Mouse (Mus musculus) kidney, embryonic 14.5 days (tissue): ENCODE measurements around the gene Cyp8b1. TPM values are rescaled to one million over a fixed set of nuclear protein-coding genes. Genes with fewer than 3 reads are reported as not detected.

ENCODE experiments used
- ATAC-seq: fragments of 200-750 bp; cut with Nextera tagmentation; 2 replicates; pipeline ENCODE4 v1.8.0; 2017; ENCODE audit warnings: moderate number of reproducible peaks, mild to moderate bottlenecking, moderate TSS enrichment, moderate library complexity; ENCODE audit not compliant: low FRiP score, low TSS enrichment
- H3K27ac ChIP-seq: fragments of 300-500 bp; sonication (generic); 2 replicates; pipeline ENCODE4 v1.5.1; 2014; ENCODE audit warnings: low read depth, mild to moderate bottlenecking, low read length, moderate library complexity, mixed read lengths
- H3K27me3 ChIP-seq: fragments of 300-500 bp; sonication (generic); 2 replicates; pipeline ENCODE4 v1.6.1; 2014; ENCODE audit warnings: mild to moderate bottlenecking, low read length; ENCODE audit not compliant: control insufficient read depth, insufficient read depth
- H3K36me3 ChIP-seq: fragments of 300-500 bp; sonication (generic); 2 replicates; pipeline ENCODE4 v1.6.1; 2014; ENCODE audit warnings: low read length, mixed read lengths; ENCODE audit not compliant: control insufficient read depth, insufficient read depth
- H3K4me1 ChIP-seq: fragments of 300-500 bp; sonication (generic); 2 replicates; pipeline ENCODE4 v1.6.1; 2014; ENCODE audit warnings: low read length, mixed read lengths; ENCODE audit not compliant: control insufficient read depth, insufficient read depth
- H3K4me2 ChIP-seq: fragments of 300-500 bp; sonication (generic); replicated peaks from 2 replicates; pipeline ENCODE4 v1.6.1; 2014; ENCODE audit warnings: low read depth, mild to moderate bottlenecking, low read length
- H3K4me3 ChIP-seq: fragments of 300-500 bp; sonication (generic); 2 replicates; pipeline ENCODE4 v1.5.1; 2014; ENCODE audit warnings: mild to moderate bottlenecking, low read length
- H3K9ac ChIP-seq: fragments of 300-500 bp; sonication (generic); 2 replicates; pipeline ENCODE4 v1.6.1; 2014; ENCODE audit warnings: low read depth, mild to moderate bottlenecking, low read length, moderate library complexity
- H3K9me3 ChIP-seq: fragments of 300-500 bp; sonication (generic); 2 replicates; pipeline ENCODE4 v1.6.1; 2016; ENCODE audit warnings: low read length; ENCODE audit not compliant: control insufficient read depth
- WGBS: fragments of 180-500 bp; shearing (Covaris S2); extraction: QIAGEN DNeasy Blood & Tissue Kit; methylation state at CpG from one replicate; pipeline ENCODE4 v1.1.7; 2014; 5-methylcytosine and 5-hydroxymethylcytosine counted together
- polyA plus RNA-seq: library from polyadenylated mRNA; unstranded; fragments of >200 nt; fragmentation: Nextera tagmentation; extraction: Ambion mirVana; gene quantifications from 2 replicates; pipeline ENCODE4 v1.2.1, GENCODE M21; 2014

Gene Cyp8b1
- polyA plus RNA-seq, result not detected in 2 replicates

DNA sequence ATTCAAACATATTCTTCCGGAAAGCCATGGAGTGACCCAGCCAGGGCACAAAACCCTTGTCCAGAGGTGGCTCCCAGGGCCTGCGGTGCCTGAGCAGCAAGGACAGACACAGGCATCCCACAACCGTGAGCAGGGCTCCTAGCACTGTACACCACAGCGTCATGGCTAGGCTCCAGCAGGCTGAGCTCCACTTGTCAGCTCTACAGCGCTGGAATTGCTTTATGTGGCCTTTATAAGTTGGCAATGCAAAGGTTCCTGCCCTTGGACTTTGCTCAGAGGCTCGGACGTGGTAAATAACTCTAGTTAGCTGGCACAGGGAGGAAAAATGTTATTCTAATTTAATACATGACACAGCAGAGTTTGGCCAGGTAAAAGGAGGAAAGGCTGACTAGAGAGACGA lies at the start of gene Cyp8b1:
Gene Cyp8b1, minus strand, starts transcription at position 204 of the 400 bp plus-strand sequence.
- no peaks in the 10 kb centered on the region for H3K27me3 ChIP-seq
- H3K4me1 ChIP-seq, result no peaks in the 10 kb centered on the region
- H3K4me2 ChIP-seq, result no peak within 1 kb of the TSS
- WGBS, result 81% methylated on average over 8 of the region's 8 CpGs
- ATAC-seq, result no peak
- H3K27ac ChIP-seq, result no peak within 1 kb of the TSS
- no peak within 1 kb of the TSS for H3K9ac ChIP-seq
- no peaks in the 10 kb centered on the region for H3K9me3 ChIP-seq
- no peaks in the 10 kb centered on the region for H3K36me3 ChIP-seq
- no peak within 1 kb of the TSS for H3K4me3 ChIP-seq

DNA sequence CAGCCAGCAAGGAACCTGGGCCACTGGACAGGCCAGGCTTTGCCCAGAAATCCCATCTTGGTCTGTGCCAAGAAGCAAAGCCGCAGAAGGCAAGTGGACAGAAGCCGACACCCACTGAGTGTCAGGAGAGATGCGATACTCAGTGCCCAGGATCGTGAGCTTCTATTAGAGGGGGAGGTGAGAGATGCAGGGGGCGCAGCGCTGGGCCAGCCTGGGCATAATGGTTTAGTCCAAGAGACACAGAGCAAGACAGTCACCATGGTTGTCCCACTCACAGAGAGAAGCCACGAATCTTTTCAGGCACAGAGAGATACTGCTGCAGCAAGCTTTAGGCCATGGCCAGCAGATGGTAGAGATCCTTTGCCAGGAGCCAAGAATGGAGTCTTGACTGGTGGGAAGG lies 48.8 kb upstream of the Cyp8b1 start:
- H3K4me1 ChIP-seq, result no peaks in the 10 kb centered on the region
- no peak overlapping the region for H3K9ac ChIP-seq
- no peaks in the 10 kb centered on the region for H3K27me3 ChIP-seq
- WGBS, result 94% methylated on average over 7 of the region's 7 CpGs
- ATAC-seq, result no peak
- H3K36me3 ChIP-seq, result no peaks in the 10 kb centered on the region
- no peak overlapping the region for H3K4me3 ChIP-seq
- H3K9me3 ChIP-seq, result no peaks in the 10 kb centered on the region
- H3K27ac ChIP-seq, result no peak overlapping the region
- no peak overlapping the region for H3K4me2 ChIP-seq

DNA sequence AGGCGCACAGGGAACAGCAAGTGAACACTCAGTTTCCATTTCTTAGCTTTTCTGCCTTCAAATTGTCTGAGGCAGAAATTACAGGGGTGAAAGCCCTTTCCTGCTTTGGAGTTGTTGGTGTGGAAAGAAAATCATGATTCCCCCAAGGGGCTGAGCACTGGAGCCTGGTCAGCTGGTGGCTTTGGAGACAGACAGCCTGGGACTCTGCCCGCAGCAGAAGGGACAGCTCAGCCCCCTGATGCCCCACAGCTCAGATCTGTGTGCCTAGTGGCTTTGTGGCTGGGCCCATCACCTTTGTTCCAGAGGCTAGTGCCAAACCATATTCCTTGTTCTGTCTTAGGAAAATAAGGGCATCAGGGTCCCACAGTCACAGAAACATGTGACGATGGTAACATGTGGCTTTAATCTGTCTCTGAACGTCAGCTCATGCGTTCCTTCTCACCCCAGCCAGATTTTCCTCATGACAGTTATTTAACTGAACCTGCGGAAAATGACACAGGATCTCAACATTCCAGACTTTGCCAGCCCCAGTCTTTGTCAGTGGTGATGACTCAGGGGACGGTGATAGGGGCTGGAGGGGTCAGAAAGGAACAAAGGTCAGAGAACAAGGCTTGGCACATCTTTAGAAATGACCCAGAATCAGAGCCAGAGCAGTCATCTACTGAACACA lies 44.0 kb upstream of the Cyp8b1 start:
- H3K27me3 ChIP-seq, result no peaks in the 10 kb centered on the region
- no peak overlapping the region for H3K27ac ChIP-seq
- no peaks in the 10 kb centered on the region for H3K9me3 ChIP-seq
- H3K36me3 ChIP-seq, result no peaks in the 10 kb centered on the region
- WGBS, result 42% methylated on average over 7 of the region's 7 CpGs
- no peak overlapping the region for H3K9ac ChIP-seq
- no peak for ATAC-seq
- H3K4me3 ChIP-seq, result no peak overlapping the region
- no peaks in the 10 kb centered on the region for H3K4me1 ChIP-seq
- no peak overlapping the region for H3K4me2 ChIP-seq

DNA sequence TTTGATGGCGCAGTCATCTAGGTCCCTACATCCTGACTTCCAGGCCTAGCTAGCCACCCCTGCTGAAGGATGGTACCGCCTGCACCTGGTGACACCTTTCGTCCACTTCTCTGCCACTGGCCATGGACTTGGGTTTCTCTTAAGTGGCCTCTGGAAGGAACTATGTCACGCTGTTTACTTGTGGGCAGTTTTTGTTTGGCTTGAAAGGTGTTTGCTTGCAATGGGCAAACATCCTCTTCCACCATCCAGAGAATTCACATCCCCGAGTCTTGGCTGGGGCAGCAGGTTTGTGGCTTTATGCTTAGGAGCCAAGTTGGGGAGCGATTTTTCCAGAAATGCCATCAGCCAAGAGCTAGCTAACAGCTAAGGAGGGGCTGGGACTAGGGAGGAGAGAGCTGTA lies 36.5 kb upstream of the Cyp8b1 start:
- no peaks in the 10 kb centered on the region for H3K4me1 ChIP-seq
- no peak for ATAC-seq

DNA sequence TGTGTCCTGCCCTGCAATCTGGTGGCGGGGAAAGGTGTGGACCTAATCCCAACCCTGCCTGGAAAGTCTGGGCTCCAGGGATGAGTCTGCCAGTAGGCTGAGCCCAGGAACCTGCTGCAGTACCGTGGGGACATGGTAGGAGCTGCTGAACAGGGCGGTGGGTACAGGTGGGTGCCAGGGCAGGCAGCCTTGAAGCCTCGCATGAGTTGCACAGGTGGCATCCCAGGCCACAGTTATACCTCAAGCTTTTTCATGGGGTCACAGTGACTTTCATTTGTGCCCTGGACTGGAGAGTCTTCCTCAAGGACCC lies 35.0 kb upstream of the Cyp8b1 start:
- no peaks in the 10 kb centered on the region for H3K9me3 ChIP-seq
- no peak; the same call in 1 of the 2 replicates for ATAC-seq
- peak overlapping the region; percentile 38 for H3K4me2 ChIP-seq
- 34% methylated on average over 4 of the region's 4 CpGs for WGBS
- no peaks in the 10 kb centered on the region for H3K36me3 ChIP-seq
- peak overlapping the region; percentile 29; the same call in 1 of the 2 replicates for H3K4me3 ChIP-seq
- peak overlapping the region; percentile 50 for H3K9ac ChIP-seq
- no peaks in the 10 kb centered on the region for H3K4me1 ChIP-seq
- H3K27me3 ChIP-seq, result no peaks in the 10 kb centered on the region; the same call in 1 of the 2 replicates
- H3K27ac ChIP-seq, result no peak overlapping the region

More for the DNA sequence above, 36.5 kb upstream of the Cyp8b1 start:
- Histone ChIP-seq H3K36me3 (no peaks in the 10 kb centered on the region), H3K4me2 (no peak overlapping the region), H3K27me3 (no peaks in the 10 kb centered on the region), H3K4me3 (no peak overlapping the region), H3K27ac (no peak overlapping the region), H3K9me3 (no peaks in the 10 kb centered on the region), H3K9ac (no peak overlapping the region)
- WGBS, result 90% methylated on average over 6 of the region's 6 CpGs

DNA sequence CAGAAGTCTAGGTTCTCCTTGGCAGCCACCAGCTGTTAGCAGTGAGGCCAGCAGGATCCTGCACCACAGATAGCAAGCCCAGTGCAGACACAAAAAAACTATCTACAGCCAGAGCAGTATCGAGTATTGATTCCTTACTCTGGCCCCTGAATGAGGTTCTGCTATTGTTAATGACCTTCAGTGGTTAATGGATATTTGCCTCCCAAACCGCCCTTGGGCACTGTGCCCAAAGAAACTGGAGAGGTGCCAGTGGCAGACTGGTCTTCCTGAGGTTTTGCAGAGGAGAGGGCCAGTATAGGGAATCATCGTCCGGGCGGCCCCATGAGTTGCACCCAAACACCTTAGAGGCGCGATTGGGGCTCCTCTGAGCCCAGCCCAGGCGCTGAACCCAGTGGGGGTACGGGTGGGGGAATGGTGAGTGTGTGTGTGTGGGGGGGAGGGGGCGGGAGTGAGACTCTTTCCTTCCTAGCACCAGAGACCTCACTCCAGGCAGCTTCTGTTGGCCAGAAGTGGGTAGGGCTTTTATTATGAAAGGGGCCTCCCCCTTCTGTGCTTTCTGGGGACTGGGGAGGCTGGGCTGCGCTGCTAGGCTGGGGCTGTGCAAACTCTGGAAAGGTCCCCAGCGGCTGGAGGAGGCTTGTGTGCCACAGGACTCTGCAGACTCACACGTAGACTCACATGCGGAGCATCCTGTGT lies 34.5 kb upstream of the Cyp8b1 start, which contains the start of gene Fam198a:
Gene Fam198a, plus strand, starts transcription at position 571 of the 696 bp plus-strand sequence.
- 11% methylated on average over 14 of the region's 14 CpGs for WGBS
- H3K27me3 ChIP-seq, result no peaks in the 10 kb centered on the region; the same call in 1 of the 2 replicates

DNA sequence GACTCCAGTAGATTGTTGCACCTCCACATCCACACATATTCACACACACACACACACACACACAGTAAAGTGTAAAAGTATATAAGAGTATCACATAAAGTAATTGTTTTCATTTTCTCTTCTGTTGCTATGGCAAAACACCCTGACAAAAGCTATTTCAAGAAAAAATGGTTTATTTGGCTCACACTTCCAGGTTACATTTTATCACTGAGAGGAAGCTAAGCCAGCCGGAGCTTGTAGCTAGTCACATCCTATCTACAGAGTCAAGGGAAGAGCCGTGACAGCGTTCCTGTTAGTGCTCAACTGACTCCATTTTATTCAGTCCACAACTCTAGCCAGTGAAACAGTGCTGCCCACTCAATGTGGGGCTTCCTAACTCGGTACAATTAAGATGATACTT lies 32.3 kb upstream of the Cyp8b1 start:
- Histone ChIP-seq H3K27me3 (no peaks in the 10 kb centered on the region; the same call in 1 of the 2 replicates), H3K36me3 (no peaks in the 10 kb centered on the region), H3K27ac (no peak overlapping the region), H3K9ac (no peak overlapping the region), H3K4me1 (no peaks in the 10 kb centered on the region), H3K4me2 (no peak overlapping the region), H3K9me3 (no peaks in the 10 kb centered on the region), H3K4me3 (no peak overlapping the region)
- no peak for ATAC-seq
- 77% methylated on average over 4 of the region's 4 CpGs for WGBS

More for the DNA sequence above, 34.5 kb upstream of the Cyp8b1 start, which contains the start of gene Fam198a:
- peak; percentile 89 for ATAC-seq
- Histone ChIP-seq H3K9me3 (no peaks in the 10 kb centered on the region), H3K4me2 (peak within 1 kb of the TSS; percentile 38), H3K4me3 (peak within 1 kb of the TSS; percentile 29; the same call in 1 of the 2 replicates), H3K4me1 (no peaks in the 10 kb centered on the region), H3K9ac (peak within 1 kb of the TSS; percentile 50), H3K27ac (no peak within 1 kb of the TSS), H3K36me3 (no peaks in the 10 kb centered on the region)

DNA sequence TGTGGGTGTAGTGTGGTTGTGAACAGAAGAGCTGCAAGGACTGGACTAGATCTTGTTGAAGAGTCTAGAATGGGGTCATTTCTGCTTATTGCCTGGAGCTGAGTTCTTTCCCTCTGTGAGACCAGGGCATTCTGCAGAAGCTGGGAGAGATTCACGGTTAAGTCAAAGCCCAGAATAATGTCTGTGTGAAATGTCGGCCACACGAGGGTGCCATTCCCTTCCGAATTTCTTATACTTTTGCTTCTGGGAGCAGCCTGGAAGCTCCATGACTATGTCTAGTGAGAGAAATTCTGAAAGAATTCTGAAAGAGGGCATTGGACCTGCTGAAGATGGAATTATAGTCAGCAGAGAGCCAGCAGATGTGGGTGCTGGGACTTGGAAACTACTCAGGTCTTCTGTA lies 31.7 kb upstream of the Cyp8b1 start:
- no peak overlapping the region for H3K27ac ChIP-seq
- no peak for ATAC-seq
- no peaks in the 10 kb centered on the region for H3K36me3 ChIP-seq
- H3K4me1 ChIP-seq, result no peaks in the 10 kb centered on the region
- no peaks in the 10 kb centered on the region for H3K9me3 ChIP-seq
- no peaks in the 10 kb centered on the region; the same call in 1 of the 2 replicates for H3K27me3 ChIP-seq
- H3K4me2 ChIP-seq, result no peak overlapping the region
- no peak overlapping the region for H3K9ac ChIP-seq
- H3K4me3 ChIP-seq, result no peak overlapping the region
- WGBS, result 12% methylated on average over 4 of the region's 4 CpGs

DNA sequence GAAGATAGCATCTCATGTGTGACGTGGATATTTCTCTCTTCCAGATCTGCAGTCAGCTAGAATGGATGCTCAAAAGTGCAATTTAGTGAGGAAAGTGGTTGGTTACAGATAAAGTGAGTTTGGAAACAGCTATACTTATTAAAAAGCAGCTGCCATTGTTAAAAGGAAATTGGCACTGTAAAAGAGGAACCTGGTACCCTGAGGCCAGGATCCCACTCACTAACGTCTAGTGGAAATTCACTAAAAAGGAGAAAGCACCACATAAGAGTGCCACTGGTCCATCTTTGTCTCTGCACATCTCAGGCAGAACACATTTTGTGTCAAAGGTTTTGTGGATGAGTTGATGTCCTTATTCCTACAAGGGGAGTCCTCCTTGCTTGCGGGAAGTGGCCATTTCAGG lies 27.5 kb upstream of the Cyp8b1 start:
- Histone ChIP-seq H3K27ac (no peak overlapping the region), H3K9me3 (no peaks in the 10 kb centered on the region), H3K4me2 (no peak overlapping the region), H3K4me1 (no peaks in the 10 kb centered on the region), H3K4me3 (no peak overlapping the region), H3K9ac (no peak overlapping the region), H3K36me3 (no peaks in the 10 kb centered on the region), H3K27me3 (no peaks in the 10 kb centered on the region; the same call in 1 of the 2 replicates)
- WGBS, result 88% methylated on average over 3 of the region's 3 CpGs
- no peak for ATAC-seq
